Mouse (Mus musculus): ENCODE results near the gene Faah. TPM values are rescaled to one million over a fixed set of nuclear protein-coding genes. Genes with fewer than 3 reads are reported as not detected.
A peak's percentile ranks its signal among the peaks of the same experiment; 100 is the strongest.

Gene Faah
- polyA plus RNA-seq, 1 experiment: 31.6 TPM

GRCm38 (mm10) chr4:115938276-115939160 is 79.2 kb downstream of the Faah start:
- Histone ChIP-seq H3K4me1 (ENCODE audit: control insufficient read depth, insufficient read depth, low read length) (peaks cover 31% of the 10 kb centered on the region), H3K4me3 (ENCODE audit: control insufficient read depth, low read depth, low read length) (peak overlapping the region; percentile 12), H3K27me3 (ENCODE audit: control insufficient read depth, insufficient read depth, low read length) (peaks cover 18% of the 10 kb centered on the region), H3K36me3 (ENCODE audit: control insufficient read depth, insufficient read depth, low read length) (no peaks in the 10 kb centered on the region), H3K27ac (ENCODE audit: control insufficient read depth, insufficient read depth, low read depth, low read length) (no peak overlapping the region)
- TF ChIP-seq POLR2A (IDR thresholded peaks at IDR 0.05; ENCODE audit: control insufficient read depth, low read depth, low read length) (no peak), CTCF (IDR thresholded peaks at IDR 0.05; ENCODE audit: control insufficient read depth, insufficient read depth, insufficient replicate concordance, low read depth, low read length) (no peak)

DNA sequence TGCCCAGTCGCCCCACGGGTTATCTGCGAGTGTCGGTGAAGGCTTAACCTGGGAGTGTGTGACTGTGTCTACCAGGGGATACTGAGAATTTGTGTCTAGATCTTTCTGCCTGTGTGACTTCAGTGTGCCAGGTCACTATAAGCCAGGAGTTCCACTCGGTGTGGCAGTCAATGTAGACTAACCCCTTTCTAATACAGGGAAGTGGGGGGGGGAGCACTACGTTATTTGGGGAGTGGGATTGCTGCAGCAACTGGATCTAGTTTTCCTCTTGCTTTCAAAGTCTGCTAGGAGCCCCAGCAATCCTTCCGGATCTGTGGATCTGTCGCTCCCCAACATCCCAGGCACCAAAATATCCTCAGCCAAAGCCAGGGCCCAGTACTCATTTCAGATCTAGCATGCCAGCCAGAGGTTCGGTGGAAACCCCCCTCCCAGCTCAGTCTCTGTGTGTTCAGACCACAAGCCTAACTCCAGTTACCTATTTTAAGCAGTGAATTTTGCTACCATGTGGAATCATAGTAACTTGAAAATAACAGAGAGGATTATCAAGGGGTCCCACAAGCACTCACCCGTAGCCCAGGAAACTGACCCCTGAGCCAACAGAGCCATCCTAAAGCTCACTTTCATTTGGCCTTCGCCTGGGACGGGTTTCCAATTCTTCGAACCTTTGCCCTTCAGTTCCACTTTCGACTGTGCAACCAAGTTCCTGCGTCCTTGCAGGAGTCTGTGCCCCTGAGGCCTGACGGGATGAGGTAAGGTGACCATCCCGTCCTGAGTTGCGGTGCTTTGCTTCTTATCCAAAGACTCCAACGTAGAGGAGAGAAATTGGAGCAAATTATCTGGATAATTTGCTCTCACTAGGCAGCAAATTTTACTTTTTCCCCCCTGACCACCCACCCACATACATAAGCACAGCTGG is 80.4 kb downstream of the Faah start:
- no peak overlapping the region for H3K4me3 ChIP-seq (ENCODE audit: control insufficient read depth, low read depth, low read length)
- no peak overlapping the region for H3K27ac ChIP-seq (ENCODE audit: control insufficient read depth, insufficient read depth, low read depth, low read length)
- H3K27me3 ChIP-seq (ENCODE audit: control insufficient read depth, insufficient read depth, low read length): peaks cover 18% of the 10 kb centered on the region
- TF ChIP-seq POLR2A (IDR thresholded peaks at IDR 0.05; ENCODE audit: control insufficient read depth, low read depth, low read length) (no peak), CTCF (IDR thresholded peaks at IDR 0.05; ENCODE audit: control insufficient read depth, insufficient read depth, insufficient replicate concordance, low read depth, low read length) (no peak)
- peaks cover 27% of the 10 kb centered on the region for H3K4me1 ChIP-seq (ENCODE audit: control insufficient read depth, insufficient read depth, low read length)
- H3K36me3 ChIP-seq (ENCODE audit: control insufficient read depth, insufficient read depth, low read length): no peaks in the 10 kb centered on the region

- Histone ChIP-seq H3K4me1 (ENCODE audit: control insufficient read depth, insufficient read depth, low read length) (peaks cover 27% of the 10 kb centered on the region), H3K4me3 (ENCODE audit: control insufficient read depth, low read depth, low read length) (peak overlapping the region; percentile 47)
- TF ChIP-seq POLR2A (IDR thresholded peaks at IDR 0.05; ENCODE audit: control insufficient read depth, low read depth, low read length): no peak
- no peak for TF ChIP-seq CTCF (IDR thresholded peaks at IDR 0.05; ENCODE audit: control insufficient read depth, insufficient read depth, insufficient replicate concordance, low read depth, low read length)
Measured at GRCm38 (mm10) chr4:115936646-115937045, 81.1 kb downstream of the Faah start.

GRCm38 (mm10) chr4:115935835-115936581 is 81.7 kb downstream of the Faah start:
- Histone ChIP-seq H3K27me3 (ENCODE audit: control insufficient read depth, insufficient read depth, low read length) (peaks cover 18% of the 10 kb centered on the region), H3K36me3 (ENCODE audit: control insufficient read depth, insufficient read depth, low read length) (no peaks in the 10 kb centered on the region), H3K4me1 (ENCODE audit: control insufficient read depth, insufficient read depth, low read length) (peaks cover 27% of the 10 kb centered on the region), H3K4me3 (ENCODE audit: control insufficient read depth, low read depth, low read length) (peak overlapping the region; percentile 47), H3K27ac (ENCODE audit: control insufficient read depth, insufficient read depth, low read depth, low read length) (no peak overlapping the region)
- TF ChIP-seq CTCF (IDR thresholded peaks at IDR 0.05; ENCODE audit: control insufficient read depth, insufficient read depth, insufficient replicate concordance, low read depth, low read length) (no peak), POLR2A (IDR thresholded peaks at IDR 0.05; ENCODE audit: control insufficient read depth, low read depth, low read length) (no peak)

More at GRCm38 (mm10) chr4:115936646-115937045, 81.1 kb downstream of the Faah start:
- H3K27me3 ChIP-seq (ENCODE audit: control insufficient read depth, insufficient read depth, low read length): peaks cover 18% of the 10 kb centered on the region
- no peak overlapping the region for H3K27ac ChIP-seq (ENCODE audit: control insufficient read depth, insufficient read depth, low read depth, low read length)
- no peaks in the 10 kb centered on the region for H3K36me3 ChIP-seq (ENCODE audit: control insufficient read depth, insufficient read depth, low read length)

- H3K27ac ChIP-seq (ENCODE audit: control insufficient read depth, insufficient read depth, low read depth, low read length): no peak overlapping the region
- peaks cover 8% of the 10 kb centered on the region for H3K4me1 ChIP-seq (ENCODE audit: control insufficient read depth, insufficient read depth, low read length)
- H3K36me3 ChIP-seq (ENCODE audit: control insufficient read depth, insufficient read depth, low read length): no peaks in the 10 kb centered on the region
- no peak overlapping the region for H3K4me3 ChIP-seq (ENCODE audit: control insufficient read depth, low read depth, low read length)
- peaks cover 6% of the 10 kb centered on the region for H3K27me3 ChIP-seq (ENCODE audit: control insufficient read depth, insufficient read depth, low read length)
- no peak for TF ChIP-seq POLR2A (IDR thresholded peaks at IDR 0.05; ENCODE audit: control insufficient read depth, low read depth, low read length)
- no peak for TF ChIP-seq CTCF (IDR thresholded peaks at IDR 0.05; ENCODE audit: control insufficient read depth, insufficient read depth, insufficient replicate concordance, low read depth, low read length)
Measured at GRCm38 (mm10) chr4:115931556-115932088, 86.1 kb downstream of the Faah start.

DNA sequence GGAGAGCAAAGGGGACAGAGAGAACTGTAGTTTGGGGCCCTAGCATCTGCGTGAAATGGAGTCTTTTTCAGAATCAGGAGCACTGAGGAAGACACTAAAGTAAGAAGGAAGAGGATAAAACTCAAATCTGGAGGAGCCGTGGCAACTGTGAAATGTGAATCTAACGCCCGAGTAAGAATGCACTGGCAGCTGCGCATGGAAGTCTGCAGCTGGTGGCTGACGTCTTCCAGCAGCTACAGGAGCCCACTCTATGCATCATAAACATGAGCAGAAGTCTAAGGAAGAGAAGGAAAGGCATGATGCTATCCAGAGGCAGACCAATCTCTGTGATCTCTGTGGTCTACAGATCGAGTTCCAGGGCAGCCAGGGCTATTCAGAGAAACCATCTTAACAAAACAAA is 90.1 kb downstream of the Faah start:
- Histone ChIP-seq H3K27me3 (ENCODE audit: control insufficient read depth, insufficient read depth, low read length) (no peaks in the 10 kb centered on the region), H3K4me1 (ENCODE audit: control insufficient read depth, insufficient read depth, low read length) (no peaks in the 10 kb centered on the region), H3K36me3 (ENCODE audit: control insufficient read depth, insufficient read depth, low read length) (no peaks in the 10 kb centered on the region), H3K27ac (ENCODE audit: control insufficient read depth, insufficient read depth, low read depth, low read length) (no peak overlapping the region), H3K4me3 (ENCODE audit: control insufficient read depth, low read depth, low read length) (no peak overlapping the region)
- TF ChIP-seq POLR2A (IDR thresholded peaks at IDR 0.05; ENCODE audit: control insufficient read depth, low read depth, low read length) (no peak), CTCF (IDR thresholded peaks at IDR 0.05; ENCODE audit: control insufficient read depth, insufficient read depth, insufficient replicate concordance, low read depth, low read length) (no peak)

All from testis, adult 2 months (tissue).